Mouse (Mus musculus): ENCODE results near the gene Sirt4. TPM values are rescaled to one million over a fixed set of nuclear protein-coding genes. Genes with fewer than 3 reads are reported as not detected.
A peak's percentile ranks its signal among the peaks of the same experiment; 100 is the strongest.

Sirt4 gene
- total and polyA plus RNA-seq, 2 experiments from 2014 or later: 25.6 to 27.0 TPM

GRCm38 (mm10) chr5:115464408-115465115 is 20.0 kb downstream of the Sirt4 start:
- no peak overlapping the region for H3K4me3 ChIP-seq (ENCODE audit: low read depth, low read length)

GRCm38 (mm10) chr5:115458918-115459317 is 25.6 kb downstream of the Sirt4 start:
- WGBS: 68% methylated on average over 13 of the region's 13 CpGs
- H3K4me3 ChIP-seq (ENCODE audit: low read depth, low read length): no peak overlapping the region
- H3K4me1 ChIP-seq (ENCODE audit: insufficient read depth, low read length): no peaks in the 10 kb centered on the region
- H3K9me3 ChIP-seq (ENCODE audit: low read length): no peaks in the 10 kb centered on the region
- H3K27ac ChIP-seq (ENCODE audit: low read depth, low read length): no peak overlapping the region
- DNase-seq (ENCODE audit: low spot score) (no peak), ATAC-seq (ENCODE audit: low FRiP score) (no peak)
- no peak overlapping the region for H3K4me2 ChIP-seq (ENCODE audit: low read depth, low read length, poor library complexity, severe bottlenecking)
- H3K9ac ChIP-seq (replicated peaks; ENCODE audit: low read length, poor library complexity, severe bottlenecking): no peak overlapping the region
- H3K27me3 ChIP-seq (ENCODE audit: insufficient read depth, low read length): no peaks in the 10 kb centered on the region
- no peak for TF ChIP-seq CTCF (IDR thresholded peaks at IDR 0.05)
- no peaks in the 10 kb centered on the region for H3K36me3 ChIP-seq (ENCODE audit: insufficient read depth, low read length)

More at GRCm38 (mm10) chr5:115464408-115465115, 20.0 kb downstream of the Sirt4 start:
- no peak overlapping the region for H3K4me2 ChIP-seq (ENCODE audit: low read depth, low read length, poor library complexity, severe bottlenecking)
- 82% methylated on average over 18 of the region's 18 CpGs for WGBS
- no peaks in the 10 kb centered on the region for H3K4me1 ChIP-seq (ENCODE audit: insufficient read depth, low read length)
- TF ChIP-seq CTCF (IDR thresholded peaks at IDR 0.05): no peak
- no peaks in the 10 kb centered on the region for H3K36me3 ChIP-seq (ENCODE audit: insufficient read depth, low read length)
- ATAC-seq (ENCODE audit: low FRiP score) (no peak), DNase-seq (ENCODE audit: low spot score) (no peak)
- H3K27ac ChIP-seq (ENCODE audit: low read depth, low read length): no peak overlapping the region
- no peaks in the 10 kb centered on the region for H3K9me3 ChIP-seq (ENCODE audit: low read length)
- H3K27me3 ChIP-seq (ENCODE audit: insufficient read depth, low read length): no peaks in the 10 kb centered on the region
- no peak overlapping the region for H3K9ac ChIP-seq (replicated peaks; ENCODE audit: low read length, poor library complexity, severe bottlenecking)

GRCm38 (mm10) chr5:115455838-115456237 is 28.7 kb downstream of the Sirt4 start:
- Histone ChIP-seq H3K9ac (replicated peaks; ENCODE audit: low read length, poor library complexity, severe bottlenecking) (no peak overlapping the region), H3K9me3 (ENCODE audit: low read length) (no peaks in the 10 kb centered on the region), H3K4me3 (ENCODE audit: low read depth, low read length) (no peak overlapping the region), H3K4me2 (ENCODE audit: low read depth, low read length, poor library complexity, severe bottlenecking) (no peak overlapping the region), H3K27me3 (ENCODE audit: insufficient read depth, low read length) (no peaks in the 10 kb centered on the region), H3K4me1 (ENCODE audit: insufficient read depth, low read length) (no peaks in the 10 kb centered on the region), H3K27ac (ENCODE audit: low read depth, low read length) (no peak overlapping the region), H3K36me3 (ENCODE audit: insufficient read depth, low read length) (peaks cover 11% of the 10 kb centered on the region)
- ATAC-seq (ENCODE audit: low FRiP score): no peak
- DNase-seq (ENCODE audit: low spot score): no peak
- TF ChIP-seq CTCF (IDR thresholded peaks at IDR 0.05): no peak
- WGBS: 81% methylated on average over 7 of the region's 7 CpGs

GRCm38 (mm10) chr5:115454422-115455090 is 30.0 kb downstream of the Sirt4 start:
- WGBS: 78% methylated on average over 12 of the region's 12 CpGs
- Histone ChIP-seq H3K9ac (replicated peaks; ENCODE audit: low read length, poor library complexity, severe bottlenecking) (no peak overlapping the region), H3K9me3 (ENCODE audit: low read length) (no peaks in the 10 kb centered on the region), H3K36me3 (ENCODE audit: insufficient read depth, low read length) (peaks cover 19% of the 10 kb centered on the region), H3K27ac (ENCODE audit: low read depth, low read length) (no peak overlapping the region), H3K4me3 (ENCODE audit: low read depth, low read length) (no peak overlapping the region), H3K27me3 (ENCODE audit: insufficient read depth, low read length) (no peaks in the 10 kb centered on the region), H3K4me2 (ENCODE audit: low read depth, low read length, poor library complexity, severe bottlenecking) (no peak overlapping the region), H3K4me1 (ENCODE audit: insufficient read depth, low read length) (no peaks in the 10 kb centered on the region)
- no peak for ATAC-seq (ENCODE audit: low FRiP score)
- no peak for TF ChIP-seq CTCF (IDR thresholded peaks at IDR 0.05)
- DNase-seq (ENCODE audit: low spot score): no peak

GRCm38 (mm10) chr5:115450410-115451317 is 33.9 kb downstream of the Sirt4 start:
- DNase-seq (ENCODE audit: low spot score) (no peak), ATAC-seq (ENCODE audit: low FRiP score) (peak; percentile 10; the same call in 1 of the 2 replicates)
- Histone ChIP-seq H3K4me1 (ENCODE audit: insufficient read depth, low read length) (no peaks in the 10 kb centered on the region), H3K9ac (replicated peaks; ENCODE audit: low read length, poor library complexity, severe bottlenecking) (no peak overlapping the region), H3K4me2 (ENCODE audit: low read depth, low read length, poor library complexity, severe bottlenecking) (no peak overlapping the region), H3K9me3 (ENCODE audit: low read length) (no peaks in the 10 kb centered on the region), H3K4me3 (ENCODE audit: low read depth, low read length) (no peak overlapping the region), H3K36me3 (ENCODE audit: insufficient read depth, low read length) (peaks cover 45% of the 10 kb centered on the region), H3K27ac (ENCODE audit: low read depth, low read length) (no peak overlapping the region), H3K27me3 (ENCODE audit: insufficient read depth, low read length) (no peaks in the 10 kb centered on the region)
- no peak for TF ChIP-seq CTCF (IDR thresholded peaks at IDR 0.05)
- 83% methylated on average over 27 of the region's 27 CpGs for WGBS

All from midbrain, postnatal 0 days (tissue).